Mouse (Mus musculus): ENCODE measurements at regions not wholly inside any gene's neighbourhood (a gene's known extent, or its start where the extent isn't known, plus 50 kb on each side); places are given as distances from the start of the nearest gene placed in this dataset.

DNA sequence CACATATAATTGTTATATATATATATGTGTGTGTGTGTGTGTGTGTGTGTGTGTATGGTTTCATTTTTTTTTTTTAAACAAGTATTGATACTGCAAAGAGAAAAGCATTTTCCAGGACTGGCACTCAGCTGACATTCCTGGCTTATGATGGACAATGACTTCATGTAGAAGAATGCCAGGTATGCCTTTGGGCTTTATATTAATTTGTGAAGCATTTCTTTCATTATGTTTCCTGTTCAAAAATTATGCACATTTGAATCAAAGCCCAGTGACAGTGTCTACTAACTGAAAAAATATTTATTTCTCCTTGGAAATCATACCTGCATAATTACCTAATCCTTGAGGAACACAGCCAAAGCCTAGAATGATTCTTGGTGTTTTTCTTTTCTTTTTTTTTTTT lies 256.4 kb upstream of the Nudt12 start:
- Histone ChIP-seq H3K9ac (ENCODE audit: low read length) (no peak overlapping the region), H3K4me2 (ENCODE audit: low read length) (no peak overlapping the region), H3K36me3 (ENCODE audit: control insufficient read depth, insufficient read depth, low read length) (no peaks in the 10 kb centered on the region), H3K9me3 (ENCODE audit: control insufficient read depth, low read length) (no peaks in the 10 kb centered on the region), H3K27ac (ENCODE audit: low read depth) (no peak overlapping the region), H3K27me3 (replicated peaks; ENCODE audit: control insufficient read depth, insufficient read depth, low read length) (no peaks in the 10 kb centered on the region), H3K4me3 (ENCODE audit: low read depth, low read length) (no peak overlapping the region), H3K4me1 (replicated peaks; ENCODE audit: control insufficient read depth, insufficient read depth, low read length) (no peaks in the 10 kb centered on the region)
- ATAC-seq (replicated peaks; ENCODE audit: low FRiP score, low TSS enrichment, low read depth) (no peak), DNase-seq (ENCODE audit: low spot score) (no peak)

DNA sequence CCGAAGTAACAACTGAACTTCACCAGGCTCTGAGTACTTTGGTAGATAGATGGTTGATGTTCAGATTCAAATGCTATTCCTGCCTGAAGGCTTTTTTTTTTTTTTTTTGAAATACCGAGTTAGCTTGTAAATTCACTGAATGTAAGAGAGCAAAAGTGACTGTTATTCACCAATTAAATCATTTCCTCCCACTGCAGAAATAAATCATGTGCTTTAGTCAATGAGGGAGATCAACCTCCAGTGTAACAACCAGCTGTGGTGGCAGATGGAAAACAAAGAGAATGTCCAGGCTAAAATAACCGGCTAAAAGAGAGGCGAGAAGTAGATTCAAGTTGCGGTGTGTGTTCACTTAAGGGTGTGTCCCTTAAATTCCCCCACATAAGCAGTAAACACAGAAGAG lies 235.8 kb upstream of the Nudt12 start:
- no peaks in the 10 kb centered on the region for H3K27me3 ChIP-seq (replicated peaks; ENCODE audit: control insufficient read depth, insufficient read depth, low read length)
- no peaks in the 10 kb centered on the region for H3K4me1 ChIP-seq (replicated peaks; ENCODE audit: control insufficient read depth, insufficient read depth, low read length)
- DNase-seq (ENCODE audit: low spot score) = no peak
- WGBS = 81% methylated on average over 5 of the region's 5 CpGs
- no peaks in the 10 kb centered on the region for H3K9me3 ChIP-seq (ENCODE audit: control insufficient read depth, low read length)
- ATAC-seq (replicated peaks; ENCODE audit: low FRiP score, low TSS enrichment, low read depth) = no peak
- H3K4me3 ChIP-seq (ENCODE audit: low read depth, low read length) = no peak overlapping the region
- no peak overlapping the region for H3K27ac ChIP-seq (ENCODE audit: low read depth)
- H3K4me2 ChIP-seq (ENCODE audit: low read length) = no peak overlapping the region
- H3K36me3 ChIP-seq (ENCODE audit: control insufficient read depth, insufficient read depth, low read length) = no peaks in the 10 kb centered on the region
- no peak overlapping the region for H3K9ac ChIP-seq (ENCODE audit: low read length)

DNA sequence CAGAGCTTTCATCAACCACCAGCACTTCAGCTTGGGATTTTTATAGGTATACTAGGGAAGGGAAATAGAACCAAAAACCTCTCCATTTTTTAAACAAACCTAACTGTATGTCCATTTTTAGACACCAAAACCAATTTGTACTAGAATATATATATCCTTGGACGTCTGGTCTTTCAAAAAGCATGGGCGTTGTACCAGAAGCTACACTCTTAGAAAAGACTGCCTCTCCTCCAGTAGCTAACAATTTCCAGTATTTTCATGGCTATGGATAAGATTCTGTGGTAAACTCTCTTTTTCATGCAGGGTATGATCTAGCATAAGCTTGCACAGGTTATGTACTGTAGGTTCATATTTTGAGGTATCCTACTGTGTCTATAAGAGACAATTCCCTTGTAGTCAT lies 219.1 kb upstream of the Nudt12 start:
- H3K27me3 ChIP-seq (replicated peaks; ENCODE audit: control insufficient read depth, insufficient read depth, low read length) = no peaks in the 10 kb centered on the region
- H3K9ac ChIP-seq (ENCODE audit: low read length) = no peak overlapping the region
- 84% methylated on average over 2 of the region's 2 CpGs for WGBS
- no peaks in the 10 kb centered on the region for H3K9me3 ChIP-seq (ENCODE audit: control insufficient read depth, low read length)
- ATAC-seq (replicated peaks; ENCODE audit: low FRiP score, low TSS enrichment, low read depth) (no peak), DNase-seq (ENCODE audit: low spot score) (no peak)
- no peak overlapping the region for H3K4me2 ChIP-seq (ENCODE audit: low read length)
- H3K4me3 ChIP-seq (ENCODE audit: low read depth, low read length) = no peak overlapping the region
- no peaks in the 10 kb centered on the region for H3K4me1 ChIP-seq (replicated peaks; ENCODE audit: control insufficient read depth, insufficient read depth, low read length)
- H3K27ac ChIP-seq (ENCODE audit: low read depth) = no peak overlapping the region
- no peaks in the 10 kb centered on the region for H3K36me3 ChIP-seq (ENCODE audit: control insufficient read depth, insufficient read depth, low read length)
